Mouse (Mus musculus) hindbrain, embryonic 14.5 days (tissue): ENCODE measurements around the gene Gpr68. TPM values are rescaled to one million over a fixed set of nuclear protein-coding genes. Genes with fewer than 3 reads are reported as not detected.

Experiments used
- ATAC-seq: fragments of 200-750 bp; cut with Nextera tagmentation; 2 replicates; pipeline ENCODE4 v1.8.0; 2017; ENCODE audit warnings: moderate number of reproducible peaks, mild to moderate bottlenecking, moderate TSS enrichment, moderate library complexity; ENCODE audit not compliant: low FRiP score
- DNase-seq: peaks from one replicate; pipeline ENCODE4 v3.0.0-alpha.2; 2015; ENCODE audit warnings: low spot score
- H3K27ac ChIP-seq: fragments of 300-500 bp; sonication (generic); 2 replicates; pipeline ENCODE4 v1.5.1; 2014; ENCODE audit warnings: mild to moderate bottlenecking, moderate library complexity
- H3K27me3 ChIP-seq: fragments of 300-500 bp; sonication (generic); 2 replicates; pipeline ENCODE4 v1.6.1; 2014; ENCODE audit warnings: mild to moderate bottlenecking, low read length, mixed read lengths; ENCODE audit not compliant: control insufficient read depth, insufficient read depth
- H3K36me3 ChIP-seq: fragments of 300-500 bp; sonication (generic); replicated peaks from 2 replicates; pipeline ENCODE4 v1.6.1; 2014; ENCODE audit not compliant: control insufficient read depth, insufficient read depth
- H3K4me1 ChIP-seq: fragments of 300-500 bp; sonication (generic); replicated peaks from 2 replicates; pipeline ENCODE4 v1.6.1; 2014; ENCODE audit warnings: antibody characterized with exemption, low read length, mixed read lengths; ENCODE audit not compliant: control insufficient read depth, insufficient read depth
- H3K4me2 ChIP-seq: fragments of 300-500 bp; sonication (generic); replicated peaks from 2 replicates; pipeline ENCODE4 v1.6.1; 2014; ENCODE audit warnings: mild to moderate bottlenecking, moderate library complexity
- H3K4me3 ChIP-seq: fragments of 300-500 bp; sonication (generic); replicated peaks from 2 replicates; pipeline ENCODE4 v1.5.1; 2014; ENCODE audit warnings: mild to moderate bottlenecking, low read length
- H3K9ac ChIP-seq: fragments of 300-500 bp; sonication (generic); 2 replicates; pipeline ENCODE4 v1.6.1; 2014
- H3K9me3 ChIP-seq: fragments of 300-500 bp; sonication (generic); 2 replicates; pipeline ENCODE4 v1.6.1; 2016; ENCODE audit warnings: low read length; ENCODE audit not compliant: control insufficient read depth
- WGBS: fragments of 180-500 bp; shearing (Covaris S2); extraction: QIAGEN DNeasy Blood & Tissue Kit; methylation state at CpG from one replicate; pipeline ENCODE4 v1.1.7; 2014; 5-methylcytosine and 5-hydroxymethylcytosine counted together
- polyA plus RNA-seq: library from polyadenylated mRNA; unstranded; fragments of >200 nt; fragmentation: Nextera tagmentation; extraction: Ambion mirVana; gene quantifications from 2 replicates; pipeline ENCODE4 v1.2.1, GENCODE M21; 2014

Gpr68 gene
- polyA plus RNA-seq, 1 experiment from 2014 or later = 3.7 TPM

DNA sequence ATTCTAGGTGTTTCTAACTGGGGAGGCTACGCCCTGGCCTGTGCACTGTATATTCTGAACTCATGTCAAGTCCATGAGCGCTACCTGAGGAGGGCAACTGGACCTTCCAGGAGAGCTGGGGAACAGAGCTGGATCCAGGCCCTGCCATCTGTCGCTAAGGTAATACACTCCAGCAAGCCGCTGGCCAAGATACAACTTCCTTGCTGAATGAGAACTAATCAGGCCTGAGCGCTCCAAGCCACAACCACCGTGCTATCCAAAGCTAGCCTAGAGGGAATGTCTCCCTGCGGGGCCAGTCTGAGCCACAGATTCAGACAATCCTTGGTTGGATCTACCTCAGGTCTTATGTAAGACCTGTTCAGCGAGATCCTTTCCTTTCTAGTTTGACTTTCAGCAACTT is 40.9 kb downstream of the Gpr68 start:
- ATAC-seq = no peak

DNA sequence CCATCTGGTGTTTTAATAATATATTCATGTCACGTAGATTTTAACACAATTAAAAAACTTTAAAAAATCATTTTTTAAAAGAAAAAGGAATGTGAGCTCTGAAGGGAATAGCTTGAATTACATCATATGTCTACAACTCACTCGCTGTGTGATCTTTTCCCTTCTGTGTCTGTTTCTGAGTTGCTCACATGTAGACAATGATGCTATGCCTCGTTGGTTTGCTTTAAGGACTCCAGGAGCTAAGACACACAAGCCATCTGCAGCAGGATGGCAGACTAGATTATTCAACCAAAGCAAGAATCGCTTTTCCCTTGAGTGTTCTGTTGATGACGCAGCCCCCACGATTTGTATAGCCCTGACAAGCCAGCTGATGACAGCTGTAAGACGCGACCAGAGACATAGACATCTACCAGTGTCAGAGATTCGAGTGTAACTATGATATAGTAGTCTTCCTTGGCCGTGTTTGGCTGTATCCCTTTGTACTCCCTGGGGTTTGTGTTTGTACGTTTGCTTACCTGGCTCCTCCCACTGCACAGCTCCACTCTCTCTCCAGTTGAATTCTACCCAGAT is 42.4 kb downstream of the Gpr68 start:
- WGBS = 52% methylated on average over 11 of the region's 11 CpGs
- Histone ChIP-seq H3K9ac (no peak overlapping the region), H3K36me3 (no peaks in the 10 kb centered on the region), H3K27me3 (no peaks in the 10 kb centered on the region), H3K4me2 (no peak overlapping the region), H3K4me1 (no peaks in the 10 kb centered on the region), H3K9me3 (no peaks in the 10 kb centered on the region), H3K27ac (no peak overlapping the region), H3K4me3 (no peak overlapping the region)
- peak; percentile 29 for DNase-seq
- ATAC-seq = no peak

More for the DNA sequence above, 40.9 kb downstream of the Gpr68 start:
- Histone ChIP-seq H3K4me2 (no peak overlapping the region), H3K27ac (no peak overlapping the region), H3K9me3 (no peaks in the 10 kb centered on the region), H3K27me3 (no peaks in the 10 kb centered on the region), H3K9ac (no peak overlapping the region), H3K4me1 (no peaks in the 10 kb centered on the region), H3K36me3 (no peaks in the 10 kb centered on the region), H3K4me3 (no peak overlapping the region)
- WGBS = 91% methylated on average over 8 of the region's 8 CpGs
- no peak for DNase-seq

DNA sequence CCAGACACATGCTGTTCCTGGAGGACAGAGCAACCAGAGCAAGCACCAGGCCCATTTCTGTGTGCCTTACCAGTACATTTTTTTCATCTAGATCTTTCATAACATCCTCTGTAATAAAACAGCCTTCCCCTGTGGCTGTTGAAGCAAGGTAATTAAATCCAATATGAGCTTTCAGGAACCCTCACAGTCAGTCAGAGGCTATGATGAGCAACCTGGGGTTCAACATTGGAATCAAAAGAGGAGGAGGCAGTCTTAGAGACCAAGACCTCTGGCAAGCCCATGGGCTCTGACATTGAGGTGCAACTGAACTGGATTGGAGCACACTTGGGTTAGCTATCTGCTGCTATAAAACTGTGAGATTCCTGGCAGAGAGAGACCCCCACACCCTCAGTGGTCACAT is 42.9 kb downstream of the Gpr68 start:
- no peak for ATAC-seq
- no peak overlapping the region for H3K4me3 ChIP-seq
- H3K27ac ChIP-seq = no peak overlapping the region

DNA sequence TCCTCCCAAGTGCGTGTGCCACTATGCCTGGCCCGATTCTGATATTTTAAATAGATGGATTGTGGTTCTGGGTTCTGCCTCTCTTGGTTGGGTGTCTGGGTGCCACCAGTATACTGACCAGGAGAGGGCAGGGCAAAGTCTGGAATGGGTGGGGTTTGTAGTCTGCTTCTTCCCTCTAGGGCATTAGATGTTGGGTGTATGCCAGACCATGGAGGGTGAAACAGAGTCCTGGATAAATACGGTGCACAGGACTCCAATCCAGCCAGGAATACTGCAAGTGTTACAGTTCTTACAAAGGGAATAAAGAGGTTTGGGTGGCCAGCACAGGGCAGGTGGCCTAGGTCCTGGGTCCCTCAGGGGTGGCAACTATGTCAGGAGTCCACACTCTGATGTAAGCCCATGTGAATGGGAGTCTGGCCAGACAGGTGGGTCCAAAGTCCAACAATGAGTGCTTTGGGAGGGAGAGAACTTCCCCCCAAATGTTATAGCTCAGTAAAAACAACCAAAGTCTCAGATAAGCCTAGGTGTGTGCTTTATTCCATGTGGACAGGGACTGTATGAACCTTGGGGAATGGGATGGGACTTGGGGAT is 45.0 kb downstream of the Gpr68 start:
- H3K9ac ChIP-seq = no peak overlapping the region
- no peak overlapping the region for H3K4me3 ChIP-seq
- H3K4me1 ChIP-seq = no peaks in the 10 kb centered on the region
- H3K27ac ChIP-seq = no peak overlapping the region
- no peaks in the 10 kb centered on the region for H3K36me3 ChIP-seq
- DNase-seq = no peak
- H3K4me2 ChIP-seq = no peak overlapping the region
- 94% methylated on average over 3 of the region's 3 CpGs for WGBS
- H3K27me3 ChIP-seq = no peaks in the 10 kb centered on the region
- no peak for ATAC-seq
- H3K9me3 ChIP-seq = no peaks in the 10 kb centered on the region

More for the DNA sequence above, 42.9 kb downstream of the Gpr68 start:
- no peaks in the 10 kb centered on the region for H3K27me3 ChIP-seq
- DNase-seq = no peak
- H3K36me3 ChIP-seq = no peaks in the 10 kb centered on the region
- H3K4me2 ChIP-seq = no peak overlapping the region
- no peaks in the 10 kb centered on the region for H3K4me1 ChIP-seq
- H3K9ac ChIP-seq = no peak overlapping the region
- no peaks in the 10 kb centered on the region for H3K9me3 ChIP-seq

DNA sequence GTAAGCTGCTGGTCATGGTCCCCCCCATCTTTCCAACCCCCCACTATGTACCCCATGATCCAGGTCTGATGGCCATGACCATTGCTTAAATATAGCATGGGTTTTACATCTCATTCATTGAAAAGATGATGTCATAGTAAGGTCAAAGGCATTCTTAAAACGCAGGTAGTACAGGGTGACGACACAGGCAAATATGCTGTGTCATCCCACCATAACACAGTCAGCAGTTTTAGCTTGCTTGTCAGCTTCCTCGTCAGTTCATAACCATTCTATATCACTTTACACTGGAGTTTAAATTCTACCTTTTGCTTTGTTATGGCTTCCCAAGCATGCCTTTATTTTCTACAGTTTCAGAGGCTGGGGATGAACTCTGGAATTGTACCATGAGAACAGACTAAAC is 45.7 kb downstream of the Gpr68 start:
- H3K36me3 ChIP-seq = no peaks in the 10 kb centered on the region
- WGBS = 96% methylated on average over 3 of the region's 3 CpGs
- no peak overlapping the region for H3K4me2 ChIP-seq
- H3K27ac ChIP-seq = no peak overlapping the region
- no peak for DNase-seq
- no peak overlapping the region for H3K9ac ChIP-seq
- H3K9me3 ChIP-seq = no peaks in the 10 kb centered on the region
- H3K4me1 ChIP-seq = no peaks in the 10 kb centered on the region
- H3K27me3 ChIP-seq = no peaks in the 10 kb centered on the region
- H3K4me3 ChIP-seq = no peak overlapping the region
- no peak for ATAC-seq

DNA sequence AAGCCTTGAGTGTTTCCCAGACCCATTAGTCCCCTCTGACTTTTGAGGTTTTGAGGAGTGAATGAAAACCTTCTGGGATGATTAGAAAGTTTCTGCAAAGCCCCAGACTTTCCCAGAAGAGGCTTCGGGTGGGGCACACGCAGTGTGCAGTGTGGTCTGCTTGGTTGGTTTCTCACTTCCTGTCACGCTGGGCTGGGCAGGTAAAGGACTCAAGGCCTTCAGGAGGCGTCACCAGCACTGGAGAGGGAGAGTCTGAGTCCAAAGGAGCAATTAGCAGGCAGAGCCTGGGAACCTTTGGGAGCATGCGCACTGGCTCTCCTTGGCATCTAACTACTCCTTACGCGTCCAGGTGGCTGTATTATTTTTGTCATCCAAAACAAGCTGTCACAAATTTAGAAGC is 50.2 kb downstream of the Gpr68 start:
- H3K4me1 ChIP-seq = no peaks in the 10 kb centered on the region
- H3K9ac ChIP-seq = no peak overlapping the region
- no peak overlapping the region for H3K27ac ChIP-seq
- no peak overlapping the region for H3K4me3 ChIP-seq
- DNase-seq = no peak
- H3K27me3 ChIP-seq = no peaks in the 10 kb centered on the region
- no peaks in the 10 kb centered on the region for H3K36me3 ChIP-seq
- ATAC-seq = no peak
- H3K4me2 ChIP-seq = no peak overlapping the region
- no peaks in the 10 kb centered on the region for H3K9me3 ChIP-seq
- 81% methylated on average over 7 of the region's 7 CpGs for WGBS

DNA sequence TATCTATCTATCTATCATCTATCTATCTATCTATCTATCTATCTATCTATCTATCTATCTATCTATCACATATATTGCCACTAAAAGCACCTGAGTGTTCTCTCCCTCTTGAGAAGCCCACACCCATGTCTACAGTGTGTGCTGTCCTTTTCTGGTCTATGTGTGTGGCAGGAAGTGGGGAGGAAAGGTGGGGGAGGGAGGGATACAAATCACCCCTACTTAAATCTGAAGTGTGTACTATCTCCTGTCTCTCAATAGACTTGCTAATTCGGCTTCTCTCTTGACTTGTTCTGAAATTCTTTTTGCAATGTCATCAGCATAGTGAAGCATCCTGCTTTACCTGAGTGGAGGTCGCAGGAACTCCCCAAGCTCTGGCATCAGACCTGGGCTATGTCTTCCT is 51.7 kb downstream of the Gpr68 start:
- Histone ChIP-seq H3K4me2 (no peak overlapping the region), H3K27me3 (no peaks in the 10 kb centered on the region), H3K9me3 (no peaks in the 10 kb centered on the region), H3K9ac (no peak overlapping the region), H3K4me3 (no peak overlapping the region), H3K36me3 (no peaks in the 10 kb centered on the region), H3K4me1 (no peaks in the 10 kb centered on the region), H3K27ac (no peak overlapping the region)
- 91% methylated on average over 2 of the region's 2 CpGs for WGBS
- ATAC-seq (no peak), DNase-seq (no peak)

DNA sequence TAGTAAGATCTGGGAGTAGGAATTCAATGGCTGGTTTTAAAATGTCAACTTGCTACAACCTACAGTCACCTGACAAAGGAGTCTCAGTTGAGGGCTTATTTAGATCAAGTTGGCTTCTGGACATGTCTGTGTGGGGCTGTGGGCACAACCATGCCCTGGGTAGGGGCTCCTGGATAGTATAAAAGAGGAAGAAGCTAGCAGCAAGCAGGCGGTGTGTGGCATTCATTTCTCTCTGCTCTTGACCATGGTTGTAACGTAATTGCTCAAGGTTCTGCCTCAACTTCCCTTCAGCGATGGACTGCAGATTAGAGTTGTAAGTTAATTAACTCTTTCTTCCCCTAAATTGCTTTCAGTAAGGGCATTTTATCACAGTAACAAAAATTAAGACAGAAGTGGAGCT is 55.6 kb downstream of the Gpr68 start:
- ATAC-seq (no peak), DNase-seq (no peak)
- WGBS = 90% methylated on average over 3 of the region's 3 CpGs
- Histone ChIP-seq H3K9me3 (no peaks in the 10 kb centered on the region), H3K27ac (no peak overlapping the region), H3K4me1 (no peaks in the 10 kb centered on the region), H3K4me2 (no peak overlapping the region), H3K36me3 (no peaks in the 10 kb centered on the region), H3K9ac (no peak overlapping the region), H3K27me3 (no peaks in the 10 kb centered on the region), H3K4me3 (no peak overlapping the region)

DNA sequence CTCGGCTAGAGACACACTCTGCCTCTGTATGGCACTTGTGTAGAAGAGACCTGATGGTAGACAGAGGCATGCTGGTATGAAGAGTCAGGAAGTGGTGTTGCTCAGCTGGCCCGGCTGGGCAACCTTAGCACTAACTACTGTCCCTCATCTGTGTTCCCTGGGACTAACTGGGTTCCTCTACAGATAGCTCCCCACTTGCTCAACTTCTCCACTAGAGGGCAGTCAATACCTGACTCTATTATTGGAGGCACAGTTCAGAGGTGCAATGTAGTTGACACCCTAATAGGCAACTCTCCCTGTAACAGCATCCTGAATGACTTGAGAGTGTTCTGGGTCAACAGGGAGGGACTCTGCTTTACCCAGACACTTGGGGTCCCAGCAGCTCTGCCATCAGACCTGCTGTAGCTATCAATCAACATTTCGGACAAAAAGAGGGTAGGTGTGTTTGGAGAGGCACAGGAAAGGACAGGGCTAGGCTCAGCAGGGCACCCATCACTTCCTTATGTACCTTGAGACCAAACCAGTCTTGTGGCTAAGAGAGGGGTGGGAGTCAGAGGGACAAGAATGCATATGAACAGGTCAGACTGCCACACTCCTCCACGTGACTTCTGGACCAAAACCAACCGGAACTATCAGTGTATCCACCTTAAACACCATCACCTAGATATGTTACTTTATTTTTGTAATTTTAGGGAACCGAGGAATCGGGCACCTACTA is 58.4 kb downstream of the Gpr68 start:
- Histone ChIP-seq H3K9me3 (no peaks in the 10 kb centered on the region), H3K9ac (no peak overlapping the region), H3K4me2 (no peak overlapping the region), H3K4me1 (no peaks in the 10 kb centered on the region), H3K27ac (no peak overlapping the region), H3K27me3 (no peaks in the 10 kb centered on the region), H3K4me3 (no peak overlapping the region), H3K36me3 (no peaks in the 10 kb centered on the region)
- WGBS = 76% methylated on average over 7 of the region's 7 CpGs
- ATAC-seq (peak; percentile 69; the same call in 1 of the 2 replicates), DNase-seq (peak; percentile 84)
